Mouse (Mus musculus): Measurements from ENCODE around the gene Chn1.

- TF ChIP-seq CTCF (IDR thresholded peaks at IDR 0.05; ENCODE audit: borderline replicate concordance, insufficient read depth, low read length): no peak
- no peak for TF ChIP-seq POLR2A (IDR thresholded peaks at IDR 0.05; ENCODE audit: low read depth, low read length)
These were observed 168.0 kb downstream of the Chn1 start for GRCm38 (mm10) chr2:73607146-73607545.
